In the genomic region with DNA sequence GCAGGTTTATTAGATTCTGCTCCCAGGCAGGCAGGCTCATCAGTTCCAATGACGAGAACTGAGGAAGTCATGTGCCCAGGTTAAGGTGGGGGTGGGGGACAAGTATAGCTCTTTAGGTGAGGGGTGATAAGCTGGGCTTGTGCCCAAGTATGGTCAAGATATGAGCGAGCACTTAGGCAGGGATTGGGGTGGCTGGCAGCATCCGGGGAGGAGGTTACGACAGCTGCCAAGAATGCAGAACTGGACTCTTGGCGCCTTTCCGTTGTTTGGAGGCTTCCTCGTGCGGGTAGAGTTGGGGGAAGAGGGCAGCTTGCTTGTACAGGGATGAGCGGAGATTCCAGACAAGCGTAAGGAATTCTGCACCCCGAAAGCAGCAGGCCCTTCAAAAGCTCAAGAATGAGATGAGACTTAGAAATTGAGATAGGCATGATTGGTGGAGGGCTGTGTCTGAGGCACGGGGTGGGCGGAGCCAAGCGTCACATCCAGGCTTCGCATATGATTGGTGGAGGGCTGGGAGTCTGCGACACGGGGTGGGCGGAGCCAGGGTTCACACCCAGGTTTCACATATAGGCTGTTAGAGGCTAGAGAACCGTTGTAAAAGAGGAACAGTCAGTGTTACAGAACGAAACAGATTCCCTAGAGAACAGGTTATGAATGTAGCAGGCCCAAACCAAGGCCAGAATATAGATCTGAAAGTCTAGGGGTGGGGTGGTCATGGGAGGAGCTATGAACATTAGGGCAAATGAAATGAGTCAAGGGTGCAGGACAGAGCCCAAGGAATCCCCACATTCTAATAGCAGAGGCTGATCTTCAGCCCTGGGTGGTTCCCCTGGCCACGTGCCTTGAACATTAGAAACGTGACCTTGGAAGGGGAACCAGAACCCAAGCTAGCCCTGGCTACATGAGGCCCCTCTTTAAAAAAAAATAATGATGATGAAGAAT, we compare ENCODE assay signal across 8 mouse cellular contexts. TPM values are rescaled to one million over a fixed set of nuclear protein-coding genes. Genes with fewer than 3 reads are reported as not detected.
DNase-seq lines count a peak whose midpoint lies in the region; ATAC-seq lines count a peak whose summit lies in the region.

No protein-coding gene starts in this region.

- WGBS in hindbrain, embryonic 14.5 days: 23% methylated on average over 22 of the region's 22 CpGs

- H3K4me2 ChIP-seq in hindbrain, embryonic 14.5 days (replicated peaks): peak overlapping the region; percentile 55

- H3K4me3 ChIP-seq in hindbrain, embryonic 14.5 days (replicated peaks; ENCODE audit: low read length): peak overlapping the region; percentile 34

- H3K36me3 ChIP-seq in hindbrain, embryonic 14.5 days (replicated peaks; ENCODE audit: control insufficient read depth, insufficient read depth): no peaks in the 10 kb centered on the region

- ATAC-seq in hindbrain, embryonic 14.5 days (ENCODE audit: low FRiP score): peak; percentile 99

- peak overlapping the region; percentile 52 for H3K9ac ChIP-seq in hindbrain, embryonic 14.5 days

- no peaks in the 10 kb centered on the region for H3K9me3 ChIP-seq in hindbrain, embryonic 14.5 days (ENCODE audit: control insufficient read depth, low read length)

- DNase-seq in T-cell, adult 2 months (ENCODE audit: low spot score): peak; percentile 92
- peak; percentile 61 to 80 for DNase-seq in cerebellum, postnatal 25 days
- DNase-seq in frontal cortex, postnatal 36 days (ENCODE audit: low spot score in 2 of 2): peak; percentile 20 to 29
- DNase-seq in hindbrain, embryonic 14.5 days (ENCODE audit: low spot score): peak; percentile 83
- peak; percentile 13 to 20 for DNase-seq in layer of hippocampus, postnatal 25 days (ENCODE audit: extremely low spot score in 1 of 2, low spot score in 1 of 2)
- peak; percentile 84 for DNase-seq in lung, postnatal 14 days
- peak; percentile 64 for DNase-seq in ovary, postnatal 36 days (ENCODE audit: low spot score)
- DNase-seq in thymus, postnatal 25 days: peak; percentile 94

- H3K27me3 ChIP-seq in hindbrain, embryonic 14.5 days (ENCODE audit: control insufficient read depth, insufficient read depth, low read length): no peaks in the 10 kb centered on the region

- peak overlapping the region; percentile 79 for H3K27ac ChIP-seq in hindbrain, embryonic 14.5 days

- no peaks in the 10 kb centered on the region for H3K4me1 ChIP-seq in hindbrain, embryonic 14.5 days (replicated peaks; ENCODE audit: control insufficient read depth, insufficient read depth, low read length)

RNA-seq across cellular contexts. Expression of gene Sp100, which starts 53.7 kb away (rescaled TPM):
- 0.27 and 0.48 TPM in 2 replicates for polyA plus RNA-seq in hindbrain, embryonic 14.5 days (2014; fragmentation: Nextera tagmentation; extraction: Ambion mirVana)
- 1 to 10 TPM; 1.1 to 1.7 TPM for total RNA-seq in layer of hippocampus, postnatal 25 days (2021)

Comparison
In these comparisons a context has a peak if more than half of its experiments do, and no peak if none do; other contexts are left out.
1. Peak in every context shown above with its lines: DNase-seq, ATAC-seq, H3K4me3 ChIP-seq and H3K27ac ChIP-seq.
2. DNase-seq: peak in every context shown above with its lines; median percentile 94 in thymus, postnatal 25 days; 92 in T-cell, adult 2 months; 84 in lung, postnatal 14 days; 83 in hindbrain, embryonic 14.5 days; 70 in cerebellum, postnatal 25 days; 64 in ovary, postnatal 36 days; 24 in frontal cortex, postnatal 36 days; 16 in layer of hippocampus, postnatal 25 days.